Mouse (Mus musculus): ENCODE measurements around the gene Zfhx3. TPM values are rescaled to one million over a fixed set of nuclear protein-coding genes. Genes with fewer than 3 reads are reported as not detected.

The Zfhx3 gene
- polyA plus RNA-seq, 1 experiment from 2014 or later, result 19.8 TPM

GRCm38 (mm10) chr8:108370731-108371130, 428.3 kb downstream of the Zfhx3 start:
- no peaks in the 10 kb centered on the region for H3K27me3 ChIP-seq (ENCODE audit: insufficient read depth, low read length)
- no peaks in the 10 kb centered on the region for H3K36me3 ChIP-seq (ENCODE audit: insufficient read depth)
- H3K4me2 ChIP-seq, result no peak overlapping the region
- no peak overlapping the region for H3K4me3 ChIP-seq (ENCODE audit: low read depth, low read length)
- peaks cover 5% of the 10 kb centered on the region for H3K4me1 ChIP-seq (ENCODE audit: insufficient read depth)
- TF ChIP-seq CTCF (IDR thresholded peaks at IDR 0.05; ENCODE audit: low read depth), result no peak
- H3K27ac ChIP-seq (ENCODE audit: low read depth), result no peak overlapping the region
- WGBS, result 65% methylated on average over 6 of the region's 6 CpGs
- H3K9me3 ChIP-seq (ENCODE audit: low read depth, low read length), result no peaks in the 10 kb centered on the region
- no peak for DNase-seq
- no peak for ATAC-seq (ENCODE audit: insufficient read depth)
- no peak overlapping the region for H3K9ac ChIP-seq

GRCm38 (mm10) chr8:108373046-108373445, 430.6 kb downstream of the Zfhx3 start:
- ATAC-seq (ENCODE audit: insufficient read depth) (no peak), DNase-seq (peak; percentile 31)
- Histone ChIP-seq H3K27ac (ENCODE audit: low read depth) (no peak overlapping the region), H3K36me3 (ENCODE audit: insufficient read depth) (no peaks in the 10 kb centered on the region), H3K4me2 (no peak overlapping the region), H3K4me3 (ENCODE audit: low read depth, low read length) (no peak overlapping the region), H3K4me1 (ENCODE audit: insufficient read depth) (peaks cover 5% of the 10 kb centered on the region), H3K27me3 (ENCODE audit: insufficient read depth, low read length) (no peaks in the 10 kb centered on the region), H3K9me3 (ENCODE audit: low read depth, low read length) (no peaks in the 10 kb centered on the region), H3K9ac (no peak overlapping the region)
- no peak for TF ChIP-seq CTCF (IDR thresholded peaks at IDR 0.05; ENCODE audit: low read depth)
- 42% methylated on average over 7 of the region's 7 CpGs for WGBS

- ATAC-seq (ENCODE audit: insufficient read depth) (no peak), DNase-seq (no peak)
- H3K9ac ChIP-seq, result no peak overlapping the region
- H3K4me2 ChIP-seq, result no peak overlapping the region
- no peak overlapping the region for H3K27ac ChIP-seq (ENCODE audit: low read depth)
- H3K36me3 ChIP-seq (ENCODE audit: insufficient read depth), result no peaks in the 10 kb centered on the region
- no peaks in the 10 kb centered on the region for H3K4me1 ChIP-seq (ENCODE audit: insufficient read depth)
- no peaks in the 10 kb centered on the region for H3K27me3 ChIP-seq (ENCODE audit: insufficient read depth, low read length)
- H3K9me3 ChIP-seq (ENCODE audit: low read depth, low read length), result no peaks in the 10 kb centered on the region
- WGBS, result 89% methylated on average over 2 of the region's 2 CpGs
- TF ChIP-seq CTCF (IDR thresholded peaks at IDR 0.05; ENCODE audit: low read depth), result no peak
- no peak overlapping the region for H3K4me3 ChIP-seq (ENCODE audit: low read depth, low read length)
These were observed 435.6 kb downstream of the Zfhx3 start for GRCm38 (mm10) chr8:108378036-108378435.

- Histone ChIP-seq H3K9me3 (ENCODE audit: low read depth, low read length) (no peaks in the 10 kb centered on the region), H3K4me3 (ENCODE audit: low read depth, low read length) (no peak overlapping the region), H3K36me3 (ENCODE audit: insufficient read depth) (no peaks in the 10 kb centered on the region), H3K9ac (no peak overlapping the region), H3K27ac (ENCODE audit: low read depth) (no peak overlapping the region), H3K4me2 (no peak overlapping the region), H3K27me3 (ENCODE audit: insufficient read depth, low read length) (no peaks in the 10 kb centered on the region), H3K4me1 (ENCODE audit: insufficient read depth) (peaks cover 10% of the 10 kb centered on the region)
- ATAC-seq (ENCODE audit: insufficient read depth), result no peak
- no peak for TF ChIP-seq CTCF (IDR thresholded peaks at IDR 0.05; ENCODE audit: low read depth)
- peak; percentile 59 for DNase-seq
- 44% methylated on average over 4 of the region's 4 CpGs for WGBS
These were observed 440.7 kb downstream of the Zfhx3 start for GRCm38 (mm10) chr8:108383121-108383520.

GRCm38 (mm10) chr8:108387160-108387912, 444.9 kb downstream of the Zfhx3 start:
- Histone ChIP-seq H3K4me2 (peak overlapping the region; percentile 31), H3K9ac (no peak overlapping the region), H3K9me3 (ENCODE audit: low read depth, low read length) (no peaks in the 10 kb centered on the region), H3K36me3 (ENCODE audit: insufficient read depth) (no peaks in the 10 kb centered on the region), H3K27ac (ENCODE audit: low read depth) (no peak overlapping the region), H3K4me3 (ENCODE audit: low read depth, low read length) (no peak overlapping the region), H3K4me1 (ENCODE audit: insufficient read depth) (peaks cover 10% of the 10 kb centered on the region), H3K27me3 (ENCODE audit: insufficient read depth, low read length) (no peaks in the 10 kb centered on the region)
- ATAC-seq (ENCODE audit: insufficient read depth) (peak; percentile 68), DNase-seq (peak; percentile 78)
- no peak for TF ChIP-seq CTCF (IDR thresholded peaks at IDR 0.05; ENCODE audit: low read depth)
- 36% methylated on average over 22 of the region's 22 CpGs for WGBS

GRCm38 (mm10) chr8:108387913-108388274, 445.4 kb downstream of the Zfhx3 start:
- H3K36me3 ChIP-seq (ENCODE audit: insufficient read depth), result no peaks in the 10 kb centered on the region
- TF ChIP-seq CTCF (IDR thresholded peaks at IDR 0.05; ENCODE audit: low read depth), result no peak
- no peak for DNase-seq
- no peak overlapping the region for H3K4me3 ChIP-seq (ENCODE audit: low read depth, low read length)
- no peaks in the 10 kb centered on the region for H3K27me3 ChIP-seq (ENCODE audit: insufficient read depth, low read length)
- no peak overlapping the region for H3K27ac ChIP-seq (ENCODE audit: low read depth)
- H3K4me2 ChIP-seq, result no peak overlapping the region
- no peaks in the 10 kb centered on the region for H3K9me3 ChIP-seq (ENCODE audit: low read depth, low read length)
- peaks cover 10% of the 10 kb centered on the region for H3K4me1 ChIP-seq (ENCODE audit: insufficient read depth)
- no peak for ATAC-seq (ENCODE audit: insufficient read depth)
- no peak overlapping the region for H3K9ac ChIP-seq
- 71% methylated on average over 8 of the region's 8 CpGs for WGBS

- WGBS, result 71% methylated on average over 9 of the region's 9 CpGs
- Histone ChIP-seq H3K36me3 (ENCODE audit: insufficient read depth) (no peaks in the 10 kb centered on the region), H3K9me3 (ENCODE audit: low read depth, low read length) (no peaks in the 10 kb centered on the region), H3K27me3 (ENCODE audit: insufficient read depth, low read length) (no peaks in the 10 kb centered on the region), H3K9ac (no peak overlapping the region), H3K4me2 (no peak overlapping the region), H3K27ac (ENCODE audit: low read depth) (no peak overlapping the region), H3K4me1 (ENCODE audit: insufficient read depth) (no peaks in the 10 kb centered on the region; the same call in 1 of the 2 replicates), H3K4me3 (ENCODE audit: low read depth, low read length) (no peak overlapping the region)
- no peak for DNase-seq
- no peak for TF ChIP-seq CTCF (IDR thresholded peaks at IDR 0.05; ENCODE audit: low read depth)
- ATAC-seq (ENCODE audit: insufficient read depth), result no peak
These were observed 450.5 kb downstream of the Zfhx3 start for GRCm38 (mm10) chr8:108392909-108393308.

Data from lung, embryonic 14.5 days (tissue).